Mouse (Mus musculus): ENCODE data around the gene Lrit2.

Gene Lrit2

GRCm38 (mm10) chr14:37067629-37068028, at the start of gene Lrit2:
TSS of gene Lrit2 (plus strand) at chr14:37067929.
- DNase-seq, result no peak

- DNase-seq, result no peak
These were observed 40.3 kb upstream of the Lrit2 start for GRCm38 (mm10) chr14:37027248-37027933.

GRCm38 (mm10) chr14:37027951-37028350, 39.8 kb upstream of the Lrit2 start:
- DNase-seq, result no peak

GRCm38 (mm10) chr14:37028555-37028954, 39.2 kb upstream of the Lrit2 start:
- no peak for DNase-seq

GRCm38 (mm10) chr14:37032481-37033104, 35.1 kb upstream of the Lrit2 start:
- DNase-seq, result no peak

- DNase-seq, result peak; percentile 81
These were observed 34.5 kb upstream of the Lrit2 start for GRCm38 (mm10) chr14:37033241-37033640.

- DNase-seq, result no peak
These were observed 33.3 kb upstream of the Lrit2 start for GRCm38 (mm10) chr14:37034432-37034831.

GRCm38 (mm10) chr14:37048914-37049410, 18.8 kb upstream of the Lrit2 start, which contains the start of gene Rgr:
TSS of gene Rgr (minus strand) at chr14:37048964.
- DNase-seq, result no peak

GRCm38 (mm10) chr14:37064849-37065248, 2.9 kb upstream of the Lrit2 start:
- DNase-seq, result no peak

GRCm38 (mm10) chr14:37066636-37067035, 1.1 kb upstream of the Lrit2 start:
- no peak for DNase-seq

GRCm38 (mm10) chr14:37068516-37068915, 787 bp downstream of the Lrit2 start:
- peak; percentile 16 for DNase-seq

- no peak for DNase-seq
These were observed 13.0 kb downstream of the Lrit2 start for GRCm38 (mm10) chr14:37080724-37081123.

- no peak for DNase-seq
These were observed 16.0 kb downstream of the Lrit2 start for GRCm38 (mm10) chr14:37083755-37084154.

GRCm38 (mm10) chr14:37094436-37094835, 26.7 kb downstream of the Lrit2 start:
- no peak for DNase-seq

GRCm38 (mm10) chr14:37095556-37095955, 27.8 kb downstream of the Lrit2 start:
- no peak for DNase-seq

GRCm38 (mm10) chr14:37097956-37098530, 30.3 kb downstream of the Lrit2 start, which contains the start of gene Cdhr1:
TSS of gene Cdhr1 (minus strand) at chr14:37098347.
- DNase-seq, result no peak

- no peak for DNase-seq
These were observed 33.8 kb downstream of the Lrit2 start for GRCm38 (mm10) chr14:37101531-37101930.

- DNase-seq, result no peak
These were observed 34.8 kb downstream of the Lrit2 start for GRCm38 (mm10) chr14:37102484-37102883.

GRCm38 (mm10) chr14:37104747-37105146, 37.0 kb downstream of the Lrit2 start:
- DNase-seq, result peak; percentile 4

- DNase-seq, result no peak
These were observed 38.1 kb downstream of the Lrit2 start for GRCm38 (mm10) chr14:37105846-37106245.

GRCm38 (mm10) chr14:37109460-37109859, 41.7 kb downstream of the Lrit2 start:
- DNase-seq, result no peak

GRCm38 (mm10) chr14:37109975-37110374, 42.2 kb downstream of the Lrit2 start:
- DNase-seq, result no peak

- DNase-seq, result no peak
These were observed 42.7 kb downstream of the Lrit2 start for GRCm38 (mm10) chr14:37110456-37110855.

GRCm38 (mm10) chr14:37111371-37111770, 43.6 kb downstream of the Lrit2 start:
- DNase-seq, result no peak

All from lung, postnatal 36 days (tissue).